Mouse (Mus musculus): ENCODE results near the gene Thumpd1. TPM values are rescaled to one million over a fixed set of nuclear protein-coding genes. Genes with fewer than 3 reads are reported as not detected.
"Not testable (repeated sequence)": the region's sequence is repeated elsewhere in the genome, so short reads cannot be mapped to it uniquely, and the experiment has no call there.

Thumpd1 gene
- polyA plus RNA-seq (2016; fragmentation: Nextera tagmentation; extraction: Ambion mirVana) = 69.8 and 80.6 TPM in 2 replicates

GRCm38 (mm10) chr7:119720253-119720946 is at the start of gene Thumpd1:
Gene Thumpd1 (minus strand): TSS chr7:119720798.
- Histone ChIP-seq H3K4me3 (peak within 1 kb of the TSS; percentile 91), H3K36me3 (peaks cover 38% of the 10 kb centered on the region), H3K4me1 (peaks cover 4% of the 10 kb centered on the region; the same call in 1 of the 2 replicates), H3K9me3 (no peaks in the 10 kb centered on the region), H3K27ac (peak within 1 kb of the TSS; percentile 96), H3K27me3 (ENCODE audit: insufficient read depth, poor library complexity, severe bottlenecking) (no peaks in the 10 kb centered on the region)
- DNase-seq (ENCODE audit: low spot score) = peak; percentile 95
- under 1% methylated on average over 60 of the region's 60 CpGs for WGBS

- H3K36me3 ChIP-seq = no peaks in the 10 kb centered on the region
- H3K27me3 ChIP-seq (ENCODE audit: insufficient read depth, poor library complexity, severe bottlenecking) = no peaks in the 10 kb centered on the region
- H3K4me3 ChIP-seq = no peak overlapping the region
- DNase-seq (ENCODE audit: low spot score) = no peak
- WGBS = 92% methylated on average over 8 of the region's 8 CpGs
- no peak overlapping the region for H3K27ac ChIP-seq
- H3K4me1 ChIP-seq = no peaks in the 10 kb centered on the region
- H3K9me3 ChIP-seq = no peaks in the 10 kb centered on the region
These were observed 49.3 kb upstream of the Thumpd1 start for GRCm38 (mm10) chr7:119769895-119770294.

GRCm38 (mm10) chr7:119766996-119767395 is 46.4 kb upstream of the Thumpd1 start:
- Histone ChIP-seq H3K27me3 (ENCODE audit: insufficient read depth, poor library complexity, severe bottlenecking) (no peaks in the 10 kb centered on the region), H3K4me1 (no peaks in the 10 kb centered on the region), H3K36me3 (no peaks in the 10 kb centered on the region), H3K27ac (no peak overlapping the region), H3K9me3 (no peaks in the 10 kb centered on the region), H3K4me3 (no peak overlapping the region)
- 72% methylated on average over 6 of the region's 6 CpGs for WGBS
- DNase-seq (ENCODE audit: low spot score) = no peak

GRCm38 (mm10) chr7:119764377-119764776 is 43.8 kb upstream of the Thumpd1 start:
- Histone ChIP-seq H3K36me3 (no peaks in the 10 kb centered on the region), H3K27ac (no peak overlapping the region)
- 94% methylated on average over 3 of the region's 3 CpGs for WGBS

GRCm38 (mm10) chr7:119762166-119762697 is 41.6 kb upstream of the Thumpd1 start:
- no peak for DNase-seq (ENCODE audit: low spot score)
- Histone ChIP-seq H3K27me3 (ENCODE audit: insufficient read depth, poor library complexity, severe bottlenecking) (no peaks in the 10 kb centered on the region), H3K27ac (no peak overlapping the region), H3K36me3 (no peaks in the 10 kb centered on the region), H3K4me3 (no peak overlapping the region), H3K4me1 (no peaks in the 10 kb centered on the region), H3K9me3 (no peaks in the 10 kb centered on the region)
- 61% methylated on average over 4 of the region's 4 CpGs for WGBS

More at GRCm38 (mm10) chr7:119764377-119764776, 43.8 kb upstream of the Thumpd1 start:
- no peaks in the 10 kb centered on the region for H3K27me3 ChIP-seq (ENCODE audit: insufficient read depth, poor library complexity, severe bottlenecking)
- DNase-seq (ENCODE audit: low spot score) = no peak
- H3K9me3 ChIP-seq = no peaks in the 10 kb centered on the region
- no peaks in the 10 kb centered on the region for H3K4me1 ChIP-seq
- no peak overlapping the region for H3K4me3 ChIP-seq

GRCm38 (mm10) chr7:119760527-119760951 is 39.9 kb upstream of the Thumpd1 start, which contains the start of gene Acsm3:
Gene Acsm3 (plus strand): TSS chr7:119760923.
- WGBS = 65% methylated on average over 11 of the region's 11 CpGs
- Histone ChIP-seq H3K9me3 (no peaks in the 10 kb centered on the region), H3K4me1 (no peaks in the 10 kb centered on the region), H3K4me3 (no peak within 1 kb of the TSS), H3K36me3 (no peaks in the 10 kb centered on the region), H3K27me3 (ENCODE audit: insufficient read depth, poor library complexity, severe bottlenecking) (no peaks in the 10 kb centered on the region), H3K27ac (no peak within 1 kb of the TSS)
- no peak for DNase-seq (ENCODE audit: low spot score)

- 92% methylated on average over 1 of the region's 1 CpGs for WGBS
- Histone ChIP-seq H3K27me3 (ENCODE audit: insufficient read depth, poor library complexity, severe bottlenecking) (no peaks in the 10 kb centered on the region), H3K4me1 (no peaks in the 10 kb centered on the region), H3K36me3 (no peaks in the 10 kb centered on the region), H3K9me3 (no peaks in the 10 kb centered on the region), H3K27ac (no peak overlapping the region), H3K4me3 (no peak overlapping the region)
- DNase-seq (ENCODE audit: low spot score) = no peak
These were observed 33.1 kb upstream of the Thumpd1 start for GRCm38 (mm10) chr7:119753696-119754095.

GRCm38 (mm10) chr7:119749942-119750341 is 29.3 kb upstream of the Thumpd1 start:
- H3K36me3 ChIP-seq = no peaks in the 10 kb centered on the region
- no peaks in the 10 kb centered on the region for H3K9me3 ChIP-seq
- H3K27ac ChIP-seq = no peak overlapping the region
- no peak overlapping the region for H3K4me3 ChIP-seq
- H3K4me1 ChIP-seq = no peaks in the 10 kb centered on the region
- no peak for DNase-seq (ENCODE audit: low spot score)
- 42% methylated on average over 2 of the region's 2 CpGs for WGBS
- no peaks in the 10 kb centered on the region for H3K27me3 ChIP-seq (ENCODE audit: insufficient read depth, poor library complexity, severe bottlenecking)

- H3K27me3 ChIP-seq (ENCODE audit: insufficient read depth, poor library complexity, severe bottlenecking) = 0 out of 2 replicates have a peak, but pooled peaks cover 5% of the 10 kb centered on the region
- H3K4me3 ChIP-seq = no peak overlapping the region
- WGBS = 69% methylated on average over 1 of the region's 2 CpGs
- H3K4me1 ChIP-seq = 0 out of 2 replicates have a peak, but pooled peaks cover 5% of the 10 kb centered on the region
- H3K9me3 ChIP-seq = no peaks in the 10 kb centered on the region
- no peak overlapping the region for H3K27ac ChIP-seq
- H3K36me3 ChIP-seq = no peaks in the 10 kb centered on the region
- DNase-seq (ENCODE audit: low spot score) = no peak
These were observed 28.2 kb upstream of the Thumpd1 start for GRCm38 (mm10) chr7:119748761-119749160.

GRCm38 (mm10) chr7:119745869-119746268 is 25.3 kb upstream of the Thumpd1 start:
- H3K27me3 ChIP-seq (ENCODE audit: insufficient read depth, poor library complexity, severe bottlenecking) = peaks cover 5% of the 10 kb centered on the region; the same call in 1 of the 2 replicates
- 96% methylated on average over 1 of the region's 1 CpGs for WGBS
- 0 out of 2 replicates have a peak, but pooled peaks cover 5% of the 10 kb centered on the region for H3K4me1 ChIP-seq
- no peak for DNase-seq (ENCODE audit: low spot score)
- no peak overlapping the region for H3K27ac ChIP-seq
- no peak overlapping the region for H3K4me3 ChIP-seq
- no peaks in the 10 kb centered on the region for H3K9me3 ChIP-seq
- no peaks in the 10 kb centered on the region for H3K36me3 ChIP-seq

GRCm38 (mm10) chr7:119744321-119744720 is 23.7 kb upstream of the Thumpd1 start:
- Histone ChIP-seq H3K36me3 (no peaks in the 10 kb centered on the region), H3K27me3 (ENCODE audit: insufficient read depth, poor library complexity, severe bottlenecking) (peaks cover 5% of the 10 kb centered on the region; the same call in 1 of the 2 replicates), H3K27ac (peak overlapping the region; percentile 36; the same call in 1 of the 2 replicates), H3K4me3 (peak overlapping the region; percentile 50), H3K4me1 (0 out of 2 replicates have a peak, but pooled peaks cover 5% of the 10 kb centered on the region), H3K9me3 (no peaks in the 10 kb centered on the region)
- no peak for DNase-seq (ENCODE audit: low spot score)
- 10% methylated on average over 34 of the region's 34 CpGs for WGBS

- H3K27ac ChIP-seq = peak overlapping the region; percentile 67; the same call in 1 of the 2 replicates
- peak overlapping the region; percentile 54 for H3K4me3 ChIP-seq
- not testable (repeated sequence) for H3K9me3 ChIP-seq; H3K36me3 ChIP-seq; DNase-seq (ENCODE audit: low spot score); H3K4me1 ChIP-seq; H3K27me3 ChIP-seq (ENCODE audit: insufficient read depth, poor library complexity, severe bottlenecking)
- WGBS = 5% methylated on average over 19 of the region's 44 CpGs
These were observed 19.3 kb upstream of the Thumpd1 start for GRCm38 (mm10) chr7:119739798-119740468.

- WGBS = 78% methylated on average over 2 of the region's 2 CpGs
- H3K27ac ChIP-seq = no peak overlapping the region
- H3K27me3 ChIP-seq (ENCODE audit: insufficient read depth, poor library complexity, severe bottlenecking) = peaks cover under 1% of the 10 kb centered on the region; the same call in 1 of the 2 replicates
- no peaks in the 10 kb centered on the region for H3K4me1 ChIP-seq
- H3K9me3 ChIP-seq = no peaks in the 10 kb centered on the region
- DNase-seq (ENCODE audit: low spot score) = no peak
- H3K4me3 ChIP-seq = no peak overlapping the region
- H3K36me3 ChIP-seq = no peaks in the 10 kb centered on the region
These were observed 18.3 kb upstream of the Thumpd1 start for GRCm38 (mm10) chr7:119738877-119739276.

Data from heart, embryonic 10.5 days (tissue).